Mouse (Mus musculus) thymus, postnatal 36 days (tissue): Measurements from ENCODE around the gene Icam1.
"Not testable (repeated sequence)": the region's sequence is repeated elsewhere in the genome, so short reads cannot be mapped to it uniquely, and the experiment has no call there.

Experiments used
- DNase-seq, 2 experiments: peaks; one replicate each; pipeline ENCODE4 v3.0.0; 2022; ENCODE audit warnings: mixed read lengths in 2 of 2

Icam1 gene

DNA sequence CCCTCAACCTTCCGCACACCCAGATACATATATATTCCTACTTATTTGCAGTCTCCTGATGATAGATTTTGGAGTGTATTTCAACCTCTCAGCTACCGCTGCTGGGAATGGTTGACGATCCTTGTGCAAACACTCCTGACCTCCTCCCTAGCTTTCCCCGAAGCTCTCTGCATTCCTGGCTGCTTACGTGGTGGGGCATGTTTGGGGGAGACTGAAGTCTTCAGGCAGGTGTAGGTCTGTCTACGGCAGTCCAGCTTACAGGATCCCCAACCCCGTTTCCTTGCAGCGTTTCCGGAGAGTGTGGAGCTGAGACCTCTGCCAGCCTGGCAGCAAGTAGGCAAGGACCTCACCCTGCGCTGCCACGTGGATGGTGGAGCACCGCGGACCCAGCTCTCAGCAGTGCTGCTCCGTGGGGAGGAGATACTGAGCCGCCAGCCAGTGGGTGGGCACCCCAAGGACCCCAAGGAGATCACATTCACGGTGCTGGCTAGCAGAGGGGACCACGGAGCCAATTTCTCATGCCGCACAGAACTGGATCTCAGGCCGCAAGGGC lies 9.5 kb downstream of the Icam1 start:
- no peak for DNase-seq

DNA sequence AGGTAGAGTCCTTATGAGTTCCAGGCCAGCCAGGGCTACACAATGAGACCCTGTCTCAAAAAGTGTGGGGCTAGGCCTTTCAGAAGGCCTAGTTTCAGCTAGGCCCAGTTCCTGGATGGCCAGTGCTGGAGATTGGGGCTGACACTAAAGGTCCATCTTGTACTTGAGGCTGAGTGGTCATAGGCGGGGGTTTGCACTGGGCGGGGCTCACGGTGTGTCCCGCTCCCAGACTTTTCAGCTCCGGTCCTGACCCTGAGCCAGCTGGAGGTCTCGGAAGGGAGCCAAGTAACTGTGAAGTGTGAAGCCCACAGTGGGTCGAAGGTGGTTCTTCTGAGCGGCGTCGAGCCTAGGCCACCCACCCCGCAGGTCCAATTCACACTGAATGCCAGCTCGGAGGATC lies 11.1 kb downstream of the Icam1 start:
- no peak for DNase-seq

DNA sequence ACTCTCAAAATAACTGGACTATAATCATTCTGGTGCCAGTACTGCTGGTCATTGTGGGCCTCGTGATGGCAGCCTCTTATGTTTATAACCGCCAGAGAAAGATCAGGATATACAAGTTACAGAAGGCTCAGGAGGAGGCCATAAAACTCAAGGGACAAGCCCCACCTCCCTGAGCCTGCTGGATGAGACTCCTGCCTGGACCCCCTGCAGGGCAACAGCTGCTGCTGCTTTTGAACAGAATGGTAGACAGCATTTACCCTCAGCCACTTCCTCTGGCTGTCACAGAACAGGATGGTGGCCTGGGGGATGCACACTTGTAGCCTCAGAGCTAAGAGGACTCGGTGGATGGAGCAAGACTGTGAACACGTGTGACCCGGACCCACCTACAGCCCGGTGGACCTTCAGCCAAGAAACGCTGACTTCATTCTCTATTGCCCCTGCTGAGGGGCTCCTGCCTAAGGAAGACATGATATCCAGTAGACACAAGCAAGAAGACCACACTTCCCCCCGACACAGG lies 12.0 kb downstream of the Icam1 start:
- DNase-seq, result no peak

DNA sequence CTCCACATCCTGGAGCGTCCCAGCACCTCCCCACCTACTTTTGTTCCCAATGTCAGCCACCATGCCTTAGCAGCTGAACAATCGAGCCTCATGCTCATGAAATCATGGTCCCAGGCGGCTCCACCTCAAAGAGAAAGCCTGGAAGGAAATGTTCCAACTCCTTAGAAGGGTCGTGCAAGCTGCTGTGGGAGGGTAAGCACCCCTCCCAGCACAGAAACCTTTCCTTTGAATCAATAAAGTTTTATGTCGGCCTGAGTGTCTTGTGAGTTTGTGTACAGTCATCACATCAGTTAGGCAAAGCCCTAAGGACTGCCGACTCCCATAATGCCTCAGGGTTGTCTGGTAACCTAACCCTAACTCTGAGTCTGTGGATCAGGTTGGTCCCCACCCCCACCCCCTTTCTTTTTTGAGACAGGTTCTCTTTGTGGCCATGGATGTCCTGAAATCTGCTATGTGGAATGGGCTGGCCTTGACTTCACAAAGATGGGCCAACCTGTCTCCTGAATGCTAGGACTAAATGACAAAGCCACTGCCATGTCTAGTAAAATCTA lies 12.8 kb downstream of the Icam1 start:
- no peak for DNase-seq

DNA sequence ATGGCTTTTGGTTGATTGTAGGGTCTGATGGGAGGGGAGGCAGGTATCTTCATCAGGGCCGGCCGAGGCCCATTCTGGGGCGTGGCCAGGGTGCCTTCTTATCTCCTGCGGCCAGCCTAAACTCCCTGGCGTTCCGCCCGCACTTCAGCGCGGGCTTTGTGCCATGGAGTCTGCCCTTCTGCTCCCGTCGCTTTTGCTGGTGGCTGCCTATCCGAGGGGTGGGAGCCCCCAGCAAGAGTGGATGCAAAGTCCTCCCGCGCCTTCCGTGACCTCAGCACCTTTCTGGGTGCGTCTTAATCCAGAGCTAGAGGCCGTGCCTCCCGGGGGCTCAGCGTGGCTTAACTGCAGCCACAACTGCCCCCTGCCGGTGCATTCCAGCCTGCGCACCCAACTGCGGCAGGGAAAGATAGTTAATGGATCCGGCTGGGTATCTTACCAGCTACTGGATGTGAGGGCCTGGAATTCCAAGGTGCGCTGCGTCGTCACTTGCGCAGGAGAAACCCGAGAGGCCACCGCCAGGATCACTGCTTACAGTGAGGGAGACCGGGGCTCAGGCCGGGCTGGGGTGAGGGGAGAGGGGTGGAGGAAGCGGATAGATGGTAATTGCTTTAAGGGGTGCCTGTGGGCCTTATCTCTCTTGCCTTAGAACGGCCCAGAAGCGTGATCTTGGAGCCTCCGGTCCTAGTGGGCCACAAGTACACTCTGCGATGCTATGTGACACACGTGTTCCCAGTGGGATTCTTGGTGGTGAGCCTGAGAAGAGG lies 13.7 kb downstream of the Icam1 start, which contains the start of gene Icam4:
Gene Icam4, plus strand, starts transcription at position 83 of the 764 bp plus-strand sequence.
- DNase-seq, result peak; percentile 78

DNA sequence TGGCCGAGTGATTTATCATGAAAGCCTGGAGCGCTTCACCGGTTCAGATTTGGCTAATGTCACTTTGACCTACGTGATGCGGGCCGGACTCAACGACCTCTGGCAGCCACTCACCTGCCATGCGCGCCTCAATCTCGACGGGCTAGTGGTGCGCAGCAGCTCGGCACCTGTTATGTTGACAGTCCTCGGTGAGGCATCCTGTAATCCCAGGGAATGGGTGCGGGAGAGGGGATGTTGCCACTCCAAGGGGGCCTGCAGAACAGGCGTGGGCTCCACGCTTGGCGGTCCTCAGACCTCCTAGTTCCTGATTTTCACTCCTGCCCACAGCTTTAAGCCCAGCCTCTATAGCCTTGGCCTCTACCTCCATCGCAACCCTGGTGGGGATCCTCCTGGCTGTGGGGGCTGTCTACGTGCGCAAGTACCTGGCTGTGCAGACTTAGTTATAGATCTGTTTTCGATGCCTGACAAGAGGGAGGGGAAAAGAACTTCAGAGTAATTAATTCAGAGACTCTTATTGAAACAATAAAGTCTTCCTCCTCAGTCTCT lies 14.3 kb downstream of the Icam1 start:
- DNase-seq, result peak in 1 of 2 experiments; percentile 38

DNA sequence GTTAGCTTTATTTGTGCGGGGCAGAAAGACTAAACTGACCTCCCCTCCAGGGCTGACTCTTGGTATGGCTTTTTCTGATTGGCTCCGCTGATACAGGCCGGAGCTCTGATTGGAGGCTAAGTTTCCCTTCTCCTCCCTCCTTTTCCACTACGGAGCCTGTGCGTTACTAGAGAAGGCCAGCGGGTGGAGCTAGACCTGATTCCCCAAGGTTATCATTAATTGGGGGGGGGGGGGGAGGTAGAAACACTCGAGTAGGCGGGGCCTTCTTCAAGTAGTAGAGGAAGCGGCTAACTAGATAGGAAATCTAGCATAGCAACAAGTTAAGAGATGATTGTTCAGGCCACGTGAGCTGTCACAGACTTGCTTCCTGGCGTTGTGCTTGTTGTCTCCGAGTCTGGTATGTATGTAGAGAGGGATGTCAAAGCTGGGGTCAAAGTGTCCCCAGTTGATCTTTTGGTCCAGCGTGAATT lies 15.0 kb downstream of the Icam1 start:
- DNase-seq, result peak; percentile 86 to 88

DNA sequence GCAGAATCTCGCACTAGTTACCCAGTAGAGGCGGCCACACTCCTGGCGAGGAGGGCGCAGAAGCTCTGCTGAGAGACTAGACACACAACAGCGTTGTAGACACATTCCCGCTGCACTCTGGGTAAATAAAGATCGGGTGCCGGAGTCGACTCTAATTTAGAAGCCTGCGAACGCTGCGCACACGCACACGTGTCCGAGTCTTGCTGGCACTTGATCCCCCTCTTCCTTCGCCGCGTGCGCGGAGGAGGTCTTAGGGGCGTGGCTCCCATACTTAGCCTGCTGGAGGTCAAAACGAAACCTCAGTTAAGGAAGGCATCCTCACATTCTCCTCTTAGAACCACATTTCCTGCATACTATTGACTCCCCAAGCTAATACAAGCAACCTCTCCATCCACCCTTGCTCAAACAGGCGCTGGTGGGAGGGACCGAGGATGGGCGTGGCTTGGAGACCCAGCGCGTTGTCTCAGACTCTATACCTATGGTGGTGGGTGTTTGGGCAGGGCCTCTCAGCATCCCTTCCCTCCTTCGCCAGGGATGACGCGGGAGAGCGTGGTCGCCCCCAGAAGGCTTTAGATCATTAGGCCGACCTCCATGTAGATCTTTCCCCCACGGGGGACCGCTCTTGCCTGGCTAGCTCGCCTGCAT lies 15.6 kb downstream of the Icam1 start:
- DNase-seq, result peak; percentile 65 to 67

DNA sequence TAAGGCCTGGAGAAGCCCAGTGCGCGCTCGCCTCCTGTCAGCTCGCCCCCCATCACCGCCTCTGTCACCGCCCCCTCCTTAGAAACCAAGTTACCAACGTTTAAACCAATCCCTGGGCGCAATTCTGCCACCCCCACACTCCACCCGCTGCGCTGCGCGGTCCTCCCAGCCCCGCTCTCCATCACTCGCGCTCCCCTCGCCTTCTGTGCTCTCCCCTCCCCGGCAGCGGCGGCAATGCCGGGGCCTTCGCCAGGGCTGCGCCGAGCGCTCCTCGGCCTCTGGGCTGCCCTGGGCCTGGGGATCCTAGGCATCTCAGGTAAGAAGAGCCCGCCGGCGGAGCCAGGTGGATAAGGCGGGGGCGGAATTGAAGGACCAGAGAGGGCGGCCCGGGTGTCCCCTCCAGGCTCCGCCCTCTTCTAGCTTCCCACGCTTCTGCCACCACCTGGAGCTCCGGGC lies 16.1 kb downstream of the Icam1 start, which contains the start of gene Icam5:
Gene Icam5, plus strand, starts transcription at position 178 of the 456 bp plus-strand sequence.
- DNase-seq, result peak in 1 of 2 experiments; percentile 52

DNA sequence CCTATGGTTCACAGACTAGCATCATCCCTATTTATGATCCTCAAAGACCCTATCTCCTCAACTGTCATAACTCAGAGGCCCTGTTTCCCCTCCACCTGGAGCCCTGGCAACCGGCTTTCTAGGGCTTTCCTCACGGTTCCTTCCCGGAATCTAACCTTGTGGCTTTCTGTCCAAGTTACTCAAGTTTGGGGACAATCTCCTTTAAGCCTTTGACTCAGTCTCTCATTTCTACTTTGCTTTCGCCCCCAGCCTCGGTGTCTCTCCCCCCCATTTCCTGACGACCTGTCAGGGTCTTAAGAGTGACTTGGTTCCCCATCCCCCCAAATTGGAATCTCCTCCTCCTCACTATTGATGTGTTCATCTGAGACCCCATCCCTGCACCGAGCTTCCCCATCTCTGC lies 16.7 kb downstream of the Icam1 start:
- no peak for DNase-seq

DNA sequence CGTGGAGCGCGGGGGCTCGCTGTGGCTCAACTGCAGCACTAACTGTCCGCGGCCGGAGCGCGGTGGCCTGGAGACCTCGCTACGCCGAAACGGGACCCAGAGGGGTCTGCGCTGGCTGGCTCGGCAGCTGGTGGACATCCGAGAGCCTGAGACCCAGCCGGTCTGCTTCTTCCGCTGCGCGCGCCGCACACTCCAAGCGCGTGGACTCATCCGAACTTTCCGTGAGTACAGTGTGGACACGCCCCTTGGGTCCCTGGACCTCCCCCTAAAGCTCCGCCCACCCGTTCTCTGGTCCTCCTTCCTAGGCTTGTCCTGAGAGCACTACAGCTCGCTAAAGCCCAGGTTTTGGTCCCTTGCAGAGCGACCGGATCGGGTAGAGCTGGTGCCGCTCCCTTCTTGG lies 17.4 kb downstream of the Icam1 start:
- peak; percentile 61 to 69 for DNase-seq

DNA sequence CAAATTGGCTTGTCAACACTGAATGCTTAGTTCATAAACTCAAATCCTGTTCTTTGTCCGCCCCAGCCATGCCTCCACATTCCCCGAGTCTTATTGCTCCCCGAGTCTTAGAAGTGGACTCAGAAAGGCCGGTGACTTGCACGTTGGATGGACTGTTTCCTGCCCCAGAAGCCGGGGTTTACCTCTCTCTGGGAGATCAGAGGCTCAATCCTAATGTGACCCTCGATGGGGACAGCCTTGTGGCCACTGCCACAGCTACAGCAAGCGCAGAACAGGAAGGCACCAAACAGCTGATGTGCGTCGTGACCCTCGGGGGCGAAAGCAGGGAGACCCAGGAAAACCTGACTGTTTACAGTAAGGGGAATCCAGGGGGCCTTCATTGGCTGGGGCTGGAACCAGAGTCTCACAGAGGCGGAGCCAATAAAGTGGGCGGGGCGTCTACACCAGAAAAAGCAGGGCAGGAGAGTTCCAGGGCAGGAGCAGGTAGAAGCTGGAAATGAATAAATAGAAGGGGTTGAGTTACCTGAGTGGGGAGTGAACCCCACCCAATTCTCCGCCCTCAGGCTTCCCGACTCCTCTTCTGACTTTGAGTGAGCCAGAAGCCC lies 18.8 kb downstream of the Icam1 start:
- DNase-seq, result peak in 1 of 2 experiments; percentile 29

DNA sequence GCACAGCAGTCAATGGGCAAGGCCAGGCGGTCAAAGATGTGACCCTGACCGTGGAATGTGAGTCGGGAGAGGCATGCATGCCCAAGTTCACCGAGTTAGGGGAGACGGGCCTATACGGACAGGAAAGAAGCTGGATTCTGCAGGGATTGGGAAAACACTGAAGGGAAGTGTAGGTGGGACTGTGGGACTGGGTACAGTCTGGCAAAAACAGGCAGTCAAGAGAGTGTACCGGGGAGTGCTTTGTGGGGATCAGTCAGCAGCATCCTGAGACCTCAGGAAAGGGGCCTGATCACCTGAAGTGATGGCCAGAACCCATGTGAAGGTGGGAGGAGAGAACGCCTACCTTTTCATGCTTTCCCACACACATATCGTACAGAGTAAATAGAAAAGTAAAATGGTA lies 19.8 kb downstream of the Icam1 start:
- DNase-seq, result no peak

DNA sequence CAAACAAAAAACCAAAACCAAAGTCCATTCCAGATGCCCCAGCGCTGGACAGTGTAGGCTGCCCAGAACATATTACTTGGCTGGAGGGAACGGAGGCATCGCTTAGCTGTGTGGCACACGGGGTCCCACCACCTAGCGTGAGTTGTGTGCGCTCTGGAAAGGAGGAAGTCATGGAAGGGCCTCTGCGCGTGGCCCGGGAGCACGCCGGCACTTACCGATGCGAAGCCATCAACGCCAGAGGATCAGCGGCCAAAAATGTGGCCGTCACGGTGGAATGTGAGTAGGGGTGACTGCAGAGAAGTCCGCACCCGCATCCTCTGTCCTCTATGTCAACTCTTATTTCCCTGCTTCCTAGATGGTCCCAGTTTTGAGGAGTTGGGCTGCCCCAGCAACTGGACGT lies 20.4 kb downstream of the Icam1 start:
- no peak for DNase-seq

DNA sequence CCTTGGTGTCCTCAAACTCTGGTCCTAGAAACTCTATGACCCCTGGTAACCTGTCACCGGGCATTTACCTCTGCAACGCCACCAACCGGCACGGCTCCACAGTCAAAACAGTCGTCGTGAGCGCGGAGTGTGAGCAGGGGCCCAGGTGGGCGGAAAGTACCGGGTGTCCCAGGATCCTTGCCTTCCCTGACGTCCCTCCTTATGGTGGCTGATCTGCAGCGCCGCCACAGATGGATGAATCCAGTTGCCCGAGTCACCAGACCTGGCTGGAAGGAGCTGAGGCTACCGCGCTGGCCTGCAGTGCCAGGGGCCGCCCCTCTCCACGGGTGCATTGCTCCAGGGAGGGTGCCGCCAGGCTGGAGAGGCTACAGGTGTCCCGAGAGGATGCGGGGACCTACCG lies 20.9 kb downstream of the Icam1 start:
- no peak for DNase-seq

DNA sequence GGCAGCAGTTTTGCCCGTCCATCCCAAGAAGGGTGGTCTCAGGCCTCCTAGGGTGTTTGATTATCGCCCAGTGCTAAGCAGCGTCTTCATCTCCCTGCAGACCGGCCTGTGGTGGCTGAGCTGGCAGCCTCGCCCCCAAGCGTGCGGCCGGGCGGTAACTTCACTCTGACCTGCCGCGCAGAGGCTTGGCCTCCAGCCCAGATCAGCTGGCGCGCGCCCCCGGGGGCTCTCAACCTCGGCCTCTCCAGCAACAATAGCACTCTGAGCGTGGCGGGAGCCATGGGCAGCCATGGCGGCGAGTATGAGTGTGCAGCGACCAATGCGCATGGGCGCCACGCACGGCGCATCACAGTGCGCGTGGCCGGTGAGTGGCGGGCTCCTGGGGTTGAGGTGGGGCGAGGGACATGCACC lies 21.7 kb downstream of the Icam1 start:
- DNase-seq, result no peak

DNA sequence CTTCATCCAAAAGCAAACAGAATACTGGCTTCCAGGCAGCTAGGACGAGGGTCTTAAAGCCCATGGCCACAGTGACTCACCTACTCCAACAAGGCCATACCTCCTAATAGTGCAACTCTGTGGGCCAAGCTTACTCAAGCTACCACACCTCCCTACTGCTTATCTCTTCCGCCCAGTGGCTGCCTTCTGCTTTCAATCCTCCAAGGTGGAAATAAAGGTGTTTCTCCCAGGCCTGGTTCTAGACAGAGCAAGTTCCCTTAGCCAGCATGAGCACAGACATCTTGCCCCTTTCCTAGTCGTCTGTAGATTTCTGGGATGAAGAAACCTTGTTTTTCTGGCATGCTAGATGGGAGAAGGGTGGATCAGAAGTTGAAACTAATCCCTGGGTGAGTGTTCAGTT lies 24.0 kb downstream of the Icam1 start:
- no peak for DNase-seq

DNA sequence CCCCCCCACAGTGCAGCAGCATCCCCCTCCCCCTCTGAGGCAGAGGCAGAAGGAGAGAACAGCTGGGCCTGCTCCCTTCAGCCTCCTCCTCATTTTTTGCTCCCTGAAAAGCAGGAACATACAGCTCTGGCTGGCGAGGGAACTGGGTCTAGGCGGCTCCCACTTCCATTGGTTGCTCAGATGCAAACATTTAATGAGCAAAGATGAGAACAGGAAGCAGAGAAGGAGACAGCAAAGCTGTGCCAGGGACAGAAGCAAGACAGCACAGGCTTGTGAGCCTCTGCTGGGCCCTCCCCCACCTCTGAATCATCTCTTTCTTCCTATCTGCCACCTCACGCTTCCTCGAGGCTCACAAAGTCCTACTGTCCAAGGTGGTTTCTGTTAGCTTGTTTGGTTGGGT lies 25.5 kb downstream of the Icam1 start:
- DNase-seq, result no peak

DNA sequence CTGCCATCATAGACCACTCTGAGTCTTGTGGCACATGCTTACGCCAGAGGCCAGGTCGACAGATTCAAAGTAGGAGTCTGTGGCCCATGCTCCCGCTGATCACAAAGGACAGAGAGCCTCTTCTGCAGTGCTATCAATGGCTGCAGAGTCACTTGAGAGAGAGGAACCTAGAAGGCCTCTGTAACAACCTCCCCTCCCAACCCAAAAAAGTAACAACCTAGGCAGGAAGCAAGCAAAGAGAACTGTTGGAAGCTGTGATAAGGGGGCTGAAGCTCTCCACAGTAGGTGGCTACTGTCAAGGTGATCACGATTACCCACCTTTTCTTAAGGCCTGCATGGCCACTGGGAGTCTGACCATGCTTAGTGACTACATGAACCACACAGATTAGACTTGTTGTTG lies 27.8 kb downstream of the Icam1 start:
- no peak for DNase-seq

DNA sequence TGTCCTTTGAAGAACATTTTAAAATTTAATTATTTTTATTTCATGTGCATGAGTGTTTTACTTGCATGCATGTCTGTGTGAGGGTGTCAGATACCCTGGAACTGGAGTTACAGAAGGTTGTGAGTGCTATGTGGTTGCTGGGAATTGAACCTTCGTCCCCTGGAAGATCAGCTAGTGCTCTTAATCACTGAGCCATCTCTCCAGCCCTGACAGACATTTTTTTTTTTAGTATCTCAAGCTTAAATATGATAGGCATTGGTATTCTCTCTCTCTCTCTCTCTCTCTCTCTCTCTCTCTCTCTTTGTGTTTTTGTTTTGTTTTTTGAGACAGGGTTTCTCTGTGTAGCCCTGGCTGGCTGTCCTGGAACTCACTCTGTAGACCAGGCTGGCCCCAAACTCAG lies 29.0 kb downstream of the Icam1 start:
- DNase-seq, result not testable (repeated sequence)

DNA sequence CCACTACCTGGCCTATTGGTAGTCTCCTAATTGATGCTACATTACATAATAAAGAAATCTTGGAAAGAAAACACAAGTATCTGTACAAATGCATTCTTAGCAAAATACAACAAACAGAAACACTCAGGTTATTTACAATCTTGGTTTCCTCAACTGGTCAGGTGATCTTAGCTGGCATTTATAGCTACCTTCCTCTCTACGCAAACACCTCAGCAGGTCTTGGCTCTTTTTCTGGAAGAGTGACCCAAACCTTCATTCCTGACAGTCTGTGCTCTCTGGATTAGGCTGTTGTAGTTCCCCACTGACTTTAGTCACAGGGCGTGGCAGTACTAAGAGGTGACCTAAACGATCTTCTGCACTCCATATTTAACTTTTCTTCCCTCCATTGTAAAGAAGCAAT lies 29.4 kb downstream of the Icam1 start:
- DNase-seq, result no peak

DNA sequence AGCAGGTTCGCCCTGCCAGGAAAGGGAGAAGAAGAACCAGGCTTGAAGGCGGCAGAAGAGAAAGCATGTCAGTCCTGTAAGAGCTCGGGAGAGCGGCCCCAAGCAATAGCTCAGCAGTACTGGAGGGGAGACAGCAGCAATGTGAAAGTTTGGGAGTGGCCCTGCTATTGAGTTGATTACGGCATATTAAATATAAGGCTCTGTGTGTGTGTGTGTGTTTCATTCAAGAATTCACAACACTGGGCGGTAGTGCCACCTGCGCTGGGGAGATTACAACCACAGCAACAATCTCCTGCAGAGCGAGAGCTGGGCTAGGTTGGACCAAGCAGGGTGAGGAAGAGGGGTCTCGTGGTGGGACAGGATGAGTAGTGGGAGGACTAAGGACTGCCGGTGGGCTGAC lies 35.8 kb downstream of the Icam1 start:
- no peak for DNase-seq

DNA sequence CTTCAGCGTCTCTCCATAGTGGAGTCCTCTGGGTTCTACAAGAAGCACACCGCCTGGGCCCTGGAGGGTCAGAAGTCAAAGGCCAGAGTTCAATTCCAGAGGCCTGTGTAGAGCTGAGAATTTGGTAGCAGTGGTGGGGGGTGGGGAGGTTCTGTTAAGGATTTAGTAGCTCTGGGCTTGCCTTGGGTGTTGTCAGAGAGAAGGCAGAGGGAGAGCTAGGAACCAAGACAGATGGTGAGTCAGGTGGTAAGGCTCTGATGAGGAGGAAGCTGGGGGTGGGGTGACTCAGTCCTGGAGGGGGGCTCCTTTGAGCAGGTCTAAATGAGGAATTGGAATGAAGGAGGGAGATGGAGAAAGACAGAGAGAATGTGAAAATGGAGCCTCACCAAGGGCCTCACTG lies 47.1 kb downstream of the Icam1 start:
- DNase-seq, result no peak
